Mouse (Mus musculus): ENCODE measurements around the gene Xkr7. TPM values are rescaled to one million over a fixed set of nuclear protein-coding genes. Genes with fewer than 3 reads are reported as not detected.

The Xkr7 gene
- polyA plus RNA-seq, 1 experiment from 2014 or later, result not detected

DNA sequence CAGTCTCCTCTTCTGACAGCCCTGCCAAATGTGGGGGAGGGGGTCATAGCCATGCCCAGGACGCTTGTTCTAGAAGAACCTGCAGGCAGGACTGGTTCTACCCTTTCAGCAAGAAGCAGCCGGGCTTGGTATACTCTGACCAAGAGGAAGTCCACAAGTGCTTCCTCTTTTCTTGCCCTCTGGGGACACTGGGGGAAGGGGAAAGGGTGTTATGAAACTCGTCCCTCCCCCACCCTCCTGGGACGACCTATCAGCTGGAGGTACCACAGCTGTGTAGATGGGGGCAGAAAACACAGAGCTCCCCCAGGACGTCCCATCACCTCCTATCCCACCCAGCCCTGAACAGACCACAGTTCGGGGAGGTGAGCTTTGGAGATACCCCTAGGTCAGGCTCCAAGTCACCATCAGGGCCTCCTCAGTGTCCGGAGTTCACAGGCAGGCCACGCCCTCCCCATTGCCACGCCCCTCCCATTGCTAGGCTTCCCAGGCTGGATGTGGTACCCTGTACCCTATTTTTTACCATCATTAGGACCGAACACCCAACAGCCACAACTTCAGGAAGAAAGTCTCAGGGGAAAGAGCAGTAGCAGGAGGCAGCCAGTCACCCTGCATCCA lies 59.0 kb downstream of the Xkr7 start:
- no peak for ATAC-seq (ENCODE audit: insufficient read depth, low FRiP score)
- Histone ChIP-seq H3K4me2 (ENCODE audit: low read depth, low read length) (no peak overlapping the region), H3K9me3 (replicated peaks; ENCODE audit: control insufficient read depth, low read length) (no peaks in the 10 kb centered on the region), H3K27ac (ENCODE audit: low read length) (no peak overlapping the region), H3K4me1 (ENCODE audit: control insufficient read depth, insufficient read depth, low read length) (no peaks in the 10 kb centered on the region), H3K27me3 (ENCODE audit: control insufficient read depth, insufficient read depth, low read length) (no peaks in the 10 kb centered on the region), H3K9ac (ENCODE audit: low read length) (no peak overlapping the region), H3K36me3 (ENCODE audit: control insufficient read depth, insufficient read depth, low read length) (no peaks in the 10 kb centered on the region), H3K4me3 (replicated peaks; ENCODE audit: low read length) (no peak overlapping the region)
- WGBS, result 30% methylated on average over 10 of the region's 10 CpGs

Other genes starting within 250 kb of the Xkr7 start
- 78.1 and 88.8 TPM in 2 replicates for gene Bcl2l1, start 200.1 kb upstream of the Xkr7 start, polyA plus RNA-seq (2015; fragmentation: Nextera tagmentation; extraction: Ambion mirVana)
- gene Tpx2, start 183.9 kb upstream of the Xkr7 start, polyA plus RNA-seq (2015; fragmentation: Nextera tagmentation; extraction: Ambion mirVana), result 59.8 and 60.6 TPM in 2 replicates
- gene Mylk2, start 120.5 kb upstream of the Xkr7 start, polyA plus RNA-seq (2015; fragmentation: Nextera tagmentation; extraction: Ambion mirVana), result 0.07 and 1.8 TPM in 2 replicates
- gene Foxs1, start 98.6 kb upstream of the Xkr7 start, polyA plus RNA-seq (2015; fragmentation: Nextera tagmentation; extraction: Ambion mirVana), result 4.5 and 5.3 TPM in 2 replicates
- 0.06 and 0.24 TPM in 2 replicates for gene Dusp15, start 80.2 kb upstream of the Xkr7 start, polyA plus RNA-seq (2015; fragmentation: Nextera tagmentation; extraction: Ambion mirVana)
- gene Ttll9, start 69.4 kb upstream of the Xkr7 start, polyA plus RNA-seq (2015; fragmentation: Nextera tagmentation; extraction: Ambion mirVana), result 0.27 TPM in 2 replicates
- 101 and 105 TPM in 2 replicates for gene Pdrg1, start 16.4 kb upstream of the Xkr7 start, polyA plus RNA-seq (2015; fragmentation: Nextera tagmentation; extraction: Ambion mirVana)
- gene Ccm2l, start 34.1 kb downstream of the Xkr7 start, polyA plus RNA-seq (2015; fragmentation: Nextera tagmentation; extraction: Ambion mirVana), result 0.51 and 1.0 TPM in 2 replicates
- gene Hck, start 76.6 kb downstream of the Xkr7 start, polyA plus RNA-seq (2015; fragmentation: Nextera tagmentation; extraction: Ambion mirVana), result 6.2 and 6.7 TPM in 2 replicates
- 86.7 and 93.4 TPM in 2 replicates for gene Tm9sf4, start 129.5 kb downstream of the Xkr7 start, polyA plus RNA-seq (2015; fragmentation: Nextera tagmentation; extraction: Ambion mirVana)
- 9.2 and 9.9 TPM in 2 replicates for gene Tspyl3, start 193.6 kb downstream of the Xkr7 start, polyA plus RNA-seq (2015; fragmentation: Nextera tagmentation; extraction: Ambion mirVana)
- 19.6 and 21.8 TPM in 2 replicates for gene Plagl2, start 209.6 kb downstream of the Xkr7 start, polyA plus RNA-seq (2015; fragmentation: Nextera tagmentation; extraction: Ambion mirVana)
- 6.7 and 8.2 TPM in 2 replicates for gene Pofut1, start 209.7 kb downstream of the Xkr7 start, polyA plus RNA-seq (2015; fragmentation: Nextera tagmentation; extraction: Ambion mirVana)

All from stomach, embryonic 16.5 days (tissue).